Mouse (Mus musculus) B cell, adult 2 months (primary cell): ENCODE measurements around the gene Itpr3.

ENCODE experiments used
- DNase-seq, 2 experiments: peaks; one replicate each; pipeline ENCODE4 v3.0.0; 2022

The Itpr3 gene

DNA sequence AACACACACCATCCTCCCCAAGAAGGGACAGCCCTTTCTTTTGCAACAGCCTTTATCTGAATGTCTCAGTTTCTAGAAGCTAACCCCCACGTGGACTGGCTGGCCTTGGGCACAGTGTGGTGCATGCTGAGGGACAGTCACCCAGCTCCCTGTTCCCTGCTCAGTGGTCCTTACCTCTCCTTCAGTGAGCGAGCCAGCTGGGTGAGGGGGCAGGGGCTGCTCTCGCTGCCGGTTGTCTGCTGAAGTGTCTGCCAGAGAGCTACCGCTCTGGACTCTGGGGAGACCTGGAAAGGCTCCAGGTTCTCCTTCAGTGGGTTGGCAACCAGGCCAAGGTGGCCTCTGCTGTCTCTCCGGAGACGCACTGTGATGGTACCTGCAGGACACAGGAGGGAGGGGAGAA lies 93.8 kb downstream of the Itpr3 start:
- DNase-seq = no peak

DNA sequence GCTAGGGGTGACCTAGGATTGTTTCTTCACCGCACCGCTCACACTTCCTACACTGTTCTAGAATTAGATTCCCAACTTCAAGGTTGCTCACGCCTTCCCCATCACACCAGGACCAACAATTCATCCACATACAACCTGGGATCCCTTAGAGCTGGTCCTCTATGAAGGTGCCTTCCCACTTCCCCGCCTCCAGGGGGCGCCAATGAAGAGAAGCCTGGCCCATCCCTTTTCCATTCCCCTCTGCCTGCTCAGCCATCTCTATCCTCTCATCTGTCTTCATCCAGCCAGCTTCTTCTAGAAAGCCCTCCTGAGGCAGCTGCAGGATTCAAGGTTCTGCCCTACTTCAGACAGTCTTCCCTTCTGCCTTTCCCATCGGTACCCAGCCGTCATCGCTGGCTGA lies 94.3 kb downstream of the Itpr3 start:
- DNase-seq = peak; percentile 62 to 66

DNA sequence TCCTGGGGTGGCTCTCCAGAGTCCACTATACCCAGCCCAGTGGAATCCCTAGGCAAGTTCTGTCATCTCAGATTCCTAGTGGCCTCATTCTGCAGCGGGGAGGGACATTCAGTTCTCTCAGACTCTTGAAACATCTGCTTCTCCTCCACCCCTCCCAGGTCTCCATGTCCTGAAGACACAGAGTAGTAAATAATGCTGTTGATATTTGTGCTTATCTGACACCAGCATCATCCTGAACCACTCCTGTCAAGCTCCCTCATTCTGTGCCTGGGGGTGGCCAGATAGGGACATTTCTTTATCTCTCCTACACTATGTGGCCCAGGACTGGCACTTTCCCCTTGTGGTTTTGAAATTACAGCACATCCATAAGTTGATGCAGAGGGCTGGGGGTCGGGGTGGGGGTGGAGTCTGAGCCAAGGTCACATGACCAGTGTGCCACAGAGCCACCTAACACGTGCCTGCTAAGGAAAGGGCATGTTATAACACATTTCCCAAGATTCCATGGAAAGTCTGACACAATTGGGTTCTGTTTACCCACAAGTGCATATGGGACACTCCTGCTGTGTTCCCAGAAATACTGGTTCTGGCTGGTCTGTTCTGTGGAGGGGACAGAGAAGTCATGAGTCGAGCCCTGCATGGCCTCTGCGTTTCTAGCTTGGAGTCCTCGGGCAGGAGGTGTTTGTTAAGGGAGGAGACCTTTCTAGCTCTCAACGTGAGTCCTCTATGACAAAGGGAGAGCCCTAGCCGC lies 96.0 kb downstream of the Itpr3 start:
- DNase-seq = no peak

DNA sequence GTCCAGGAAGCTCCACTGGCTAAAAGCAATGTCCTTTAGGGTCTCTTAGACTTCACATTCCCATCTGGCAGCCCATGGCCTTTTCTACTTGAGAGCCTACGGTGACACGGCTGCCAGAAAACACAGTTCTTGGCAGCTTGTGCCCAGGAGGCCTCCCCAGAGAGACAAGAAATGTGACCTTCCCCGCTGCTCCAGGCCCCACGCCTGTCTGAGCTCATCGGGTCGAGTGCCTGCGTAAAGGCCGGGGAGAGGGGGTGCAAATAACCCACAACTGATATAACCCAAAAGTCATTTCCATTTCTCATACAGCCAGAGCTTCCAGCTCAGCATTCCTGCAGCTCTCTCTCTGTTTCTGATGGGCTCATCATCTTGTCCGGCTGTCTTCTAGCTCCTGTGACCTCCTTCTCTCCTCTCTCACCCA lies 96.7 kb downstream of the Itpr3 start:
- no peak for DNase-seq

DNA sequence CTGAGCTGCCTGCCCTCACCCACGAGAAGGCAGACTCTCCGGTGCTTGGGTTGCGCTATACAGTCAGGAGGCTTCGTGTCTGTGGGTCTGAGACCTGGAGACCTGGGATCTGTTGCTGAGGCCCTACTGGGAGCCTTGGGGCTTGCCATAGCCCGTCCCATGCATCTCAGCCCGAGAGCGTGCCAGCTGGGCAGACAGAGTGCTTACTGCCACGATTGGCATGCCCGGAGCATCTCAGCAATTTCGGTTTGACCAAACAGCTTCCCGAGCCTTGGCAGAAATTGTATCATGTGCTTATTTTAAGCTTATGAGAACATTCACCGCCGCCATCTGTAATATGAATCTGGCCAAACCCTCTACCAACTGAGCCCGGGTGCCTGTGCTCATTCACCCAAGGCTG lies 97.2 kb downstream of the Itpr3 start:
- no peak for DNase-seq

DNA sequence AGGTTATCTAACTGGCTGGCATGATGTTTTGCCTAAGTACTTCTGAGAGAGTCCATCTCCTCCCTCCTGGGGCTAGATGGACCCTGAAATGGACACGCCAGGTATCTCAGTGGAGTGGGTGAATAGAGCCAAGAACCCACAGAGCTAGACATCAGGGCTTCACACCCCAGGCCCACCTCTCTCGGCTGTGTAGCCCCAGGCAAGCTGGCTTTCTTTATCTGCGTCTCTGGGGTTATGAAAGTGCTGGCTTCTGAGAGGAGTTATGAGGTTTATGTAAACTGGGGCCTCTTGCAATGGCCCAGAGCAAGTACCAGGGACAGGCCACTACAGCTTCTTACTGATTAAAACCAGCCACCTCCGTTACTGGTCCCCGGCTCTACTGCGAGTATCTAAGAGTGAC lies 97.8 kb downstream of the Itpr3 start:
- no peak for DNase-seq

DNA sequence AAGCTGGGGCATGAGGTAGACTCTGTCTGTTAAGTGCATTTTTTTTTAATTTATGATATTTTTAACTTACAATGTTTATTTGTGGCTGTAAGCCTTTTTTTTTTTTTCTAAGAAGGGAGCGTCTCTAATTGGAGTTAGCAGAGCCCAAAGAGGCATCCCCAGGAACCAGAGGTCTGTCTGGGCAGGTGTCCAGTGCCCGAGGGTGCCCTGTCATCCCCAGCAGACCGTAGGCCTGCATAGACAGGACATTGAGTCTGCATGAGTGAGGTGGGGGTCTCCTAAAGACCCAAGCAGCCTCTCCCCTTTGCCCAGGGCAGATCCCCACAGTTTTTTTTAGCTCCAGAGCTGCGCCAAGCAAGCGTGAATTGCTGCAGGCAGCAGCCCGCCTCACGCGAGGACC lies 98.6 kb downstream of the Itpr3 start:
- DNase-seq = no peak

DNA sequence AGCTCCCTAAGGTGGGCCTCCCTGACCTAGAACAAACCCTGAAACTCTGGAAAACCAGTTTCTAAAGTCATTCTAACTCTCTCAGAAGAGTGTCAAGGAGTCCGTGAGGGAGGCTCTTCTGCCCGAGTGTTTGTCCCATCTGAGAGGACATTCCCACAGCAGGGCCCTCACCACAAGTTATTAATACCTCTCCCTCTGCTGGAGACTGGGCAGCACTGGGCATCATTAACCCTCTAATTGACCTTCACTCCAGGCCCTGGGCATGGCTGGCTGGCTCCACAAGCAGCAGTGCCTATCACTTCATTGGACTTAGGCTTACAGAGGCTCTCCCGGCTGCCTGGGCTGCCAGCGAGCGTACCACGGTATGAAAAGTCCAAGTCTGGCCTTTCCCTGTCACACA lies 101.3 kb downstream of the Itpr3 start:
- DNase-seq = no peak

DNA sequence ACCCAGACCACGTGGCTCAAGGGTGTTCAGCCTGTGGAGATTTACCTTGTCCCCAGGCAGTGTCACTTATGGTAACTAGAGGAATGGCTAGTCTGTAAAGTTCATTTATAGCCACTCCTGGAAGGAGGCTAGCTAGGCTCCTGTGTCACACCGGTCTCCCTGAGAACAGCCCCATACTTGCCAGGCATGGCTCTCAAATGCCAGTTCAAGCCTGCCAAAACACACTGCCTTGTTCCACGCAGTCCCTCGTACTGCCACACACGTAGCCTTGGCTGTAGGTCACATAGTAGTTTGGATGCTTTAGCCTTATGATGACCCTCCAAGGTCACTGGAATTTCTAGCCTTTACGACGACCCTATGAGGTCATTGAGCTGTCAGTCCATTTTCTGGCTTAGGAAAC lies 102.1 kb downstream of the Itpr3 start:
- DNase-seq = no peak

DNA sequence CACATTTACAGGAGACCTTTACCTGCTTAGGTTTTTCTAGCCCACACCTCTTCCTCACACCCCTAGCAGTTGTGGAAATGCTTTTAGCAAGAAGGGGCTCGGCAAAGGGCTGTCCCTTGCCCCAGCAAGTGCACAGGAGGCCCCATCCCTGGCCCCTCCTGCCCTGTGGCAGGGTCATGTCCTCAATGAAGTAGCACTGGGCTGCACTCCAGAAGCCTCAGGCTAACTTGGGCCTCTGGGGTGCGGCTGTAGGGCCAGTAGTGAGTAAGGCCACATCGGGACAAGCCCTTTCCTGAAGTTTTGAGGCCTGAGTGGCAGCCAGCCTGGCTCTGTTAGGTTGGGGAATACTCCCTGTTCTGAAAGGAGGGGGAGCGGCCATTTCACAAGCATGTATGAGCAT lies 103.8 kb downstream of the Itpr3 start:
- no peak for DNase-seq

DNA sequence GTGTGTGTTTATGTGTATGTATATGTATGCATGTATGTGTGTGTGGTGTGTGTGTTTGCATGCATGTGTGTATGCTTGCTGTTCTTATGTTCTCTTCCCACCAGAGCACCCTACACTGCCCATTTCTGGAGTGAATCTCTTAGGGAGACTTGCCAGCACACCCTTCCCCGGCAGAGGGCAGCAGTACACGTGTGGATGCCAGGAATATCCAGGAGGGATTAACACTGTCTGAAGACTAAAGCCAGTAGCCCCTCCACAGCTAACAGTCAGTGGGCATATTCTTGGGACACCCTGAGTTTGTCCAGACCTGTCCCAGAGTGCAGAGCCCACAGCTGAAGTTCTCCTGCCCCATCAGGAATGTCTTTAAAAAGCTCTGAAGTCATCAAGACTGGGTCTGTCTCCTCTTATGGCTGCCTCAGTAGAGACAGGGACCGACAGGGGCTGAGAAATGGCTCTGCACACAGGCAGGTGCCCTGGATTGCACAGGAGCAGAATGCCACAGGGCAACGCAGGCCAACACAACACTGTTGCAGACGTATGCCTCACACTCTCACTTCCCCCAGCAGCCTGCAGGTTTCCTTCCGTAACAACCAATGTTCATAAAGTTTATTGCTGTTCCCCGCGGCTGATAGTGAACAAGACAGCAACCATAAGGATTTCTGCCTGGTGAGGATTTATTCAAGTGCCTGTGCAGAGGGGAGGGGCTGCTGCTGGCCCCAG lies 108.1 kb downstream of the Itpr3 start:
- no peak for DNase-seq

DNA sequence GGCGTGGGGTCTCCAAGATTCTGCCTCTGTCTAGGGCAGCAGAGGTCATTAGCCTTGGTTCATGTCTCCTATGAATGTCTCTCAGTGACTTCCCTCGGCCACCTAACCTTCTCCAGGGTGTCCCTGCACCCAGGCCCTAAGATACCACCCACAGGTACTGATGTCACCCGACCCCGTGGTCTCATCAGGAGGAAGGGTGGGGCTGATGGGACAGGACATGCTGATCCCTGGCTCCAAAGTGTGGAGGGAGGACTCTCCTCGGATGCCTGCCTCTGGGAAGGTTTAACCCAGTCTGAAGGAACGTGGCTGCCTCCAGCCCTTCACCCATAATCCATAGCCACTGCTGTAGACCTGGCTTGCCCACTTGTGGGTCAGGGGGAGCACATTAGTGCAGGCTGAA lies 109.8 kb downstream of the Itpr3 start:
- no peak for DNase-seq

DNA sequence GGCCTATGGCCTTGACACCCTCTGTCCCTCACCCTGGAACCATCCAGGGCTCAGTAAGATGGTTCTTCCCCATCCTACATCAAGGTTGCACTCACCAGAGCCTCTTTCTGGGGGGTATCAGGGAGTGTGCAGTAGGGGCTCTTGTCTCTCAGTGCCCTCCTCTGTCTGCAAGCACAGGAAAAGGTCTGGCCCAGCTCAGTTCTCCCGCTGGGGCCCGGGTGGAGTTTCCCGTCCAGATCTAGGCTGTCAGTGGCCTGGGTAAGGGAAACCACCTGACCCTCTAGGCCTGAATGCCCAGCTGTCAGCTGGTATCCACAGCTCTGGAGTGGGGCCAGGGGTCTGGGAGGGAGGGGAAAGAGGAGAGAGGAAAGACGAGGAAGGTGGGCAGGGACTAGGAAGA lies 110.4 kb downstream of the Itpr3 start, which contains the start of gene Ip6k3:
TSS of gene Ip6k3 (minus strand) at position 251 of the 400 bp plus-strand sequence.
- DNase-seq = no peak

DNA sequence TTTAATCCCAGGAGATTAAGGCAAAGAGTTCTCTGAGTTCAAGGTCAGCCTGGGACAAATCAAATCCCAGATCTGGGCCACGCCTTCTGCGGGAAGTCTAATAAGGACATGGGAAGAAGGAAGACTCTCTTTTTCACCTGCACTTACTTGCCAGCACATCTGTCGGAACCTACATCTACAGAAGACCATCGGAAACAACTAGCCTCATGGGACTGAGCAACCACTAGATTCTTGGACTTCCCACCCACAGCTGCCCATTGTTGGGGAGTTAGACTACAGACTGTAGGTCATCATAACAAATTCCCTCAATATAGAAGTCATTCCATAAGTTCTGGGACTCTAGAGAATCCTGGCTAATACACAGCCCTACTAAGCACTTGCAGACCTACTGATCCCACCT lies 111.5 kb downstream of the Itpr3 start:
- DNase-seq = no peak

DNA sequence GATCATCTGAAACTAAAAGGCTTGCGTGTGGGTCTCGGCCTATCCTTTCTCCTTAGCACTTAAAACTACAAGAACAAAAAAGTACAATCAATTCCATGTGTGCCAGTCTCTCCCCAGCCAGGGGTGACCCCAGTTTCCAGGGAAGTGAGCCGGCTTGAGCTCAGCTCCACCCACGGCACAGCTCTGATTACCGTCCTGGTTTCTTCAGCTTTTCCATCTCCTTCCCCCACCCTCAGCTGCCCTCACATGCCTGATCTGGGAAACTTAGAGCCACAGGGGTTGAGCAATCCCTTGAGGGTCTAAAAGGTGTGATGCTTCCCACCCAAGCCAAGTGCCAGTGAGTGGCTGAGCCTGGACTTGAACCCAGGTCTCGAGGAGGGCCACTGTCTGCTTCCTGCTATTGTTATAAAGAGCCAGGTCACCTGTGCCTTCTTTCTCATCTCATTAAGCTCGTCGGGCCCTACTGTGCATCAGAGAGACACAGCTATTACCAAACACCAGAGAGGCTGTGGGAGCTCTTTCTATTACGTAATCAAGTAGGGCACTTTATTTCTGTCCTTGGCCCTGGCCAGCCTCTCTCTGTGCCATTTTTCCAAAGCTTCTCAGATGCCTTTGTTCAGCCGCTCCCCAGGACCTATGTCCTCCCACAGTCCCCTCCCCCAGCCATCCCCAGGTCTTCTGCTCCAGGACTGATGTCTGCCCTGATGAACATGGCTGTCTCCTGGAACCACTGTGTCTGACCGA lies 113.0 kb downstream of the Itpr3 start:
- no peak for DNase-seq

DNA sequence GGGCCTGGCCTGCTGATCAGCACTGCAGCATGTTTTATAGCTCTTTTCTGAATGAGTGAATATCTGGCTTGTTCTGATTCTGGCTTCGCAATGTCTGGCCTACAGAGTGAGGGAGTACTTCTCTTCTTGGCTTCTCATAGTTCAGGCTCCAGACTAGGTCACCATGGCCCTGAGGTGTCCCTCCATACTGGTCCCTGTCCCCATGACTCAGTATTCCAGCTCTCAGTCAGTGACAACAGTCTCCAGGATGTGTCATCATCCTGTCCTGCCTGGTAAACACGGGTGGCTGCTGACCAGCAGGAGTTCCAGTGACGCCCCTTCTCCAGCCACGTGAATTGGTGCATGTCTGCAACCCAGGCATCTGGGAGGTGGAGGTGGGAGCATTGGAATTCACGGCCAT lies 114.0 kb downstream of the Itpr3 start:
- no peak for DNase-seq
